Mouse (Mus musculus) testis, adult 2 months (tissue): Measurements from ENCODE around the gene Sfxn5. TPM values are rescaled to one million over a fixed set of nuclear protein-coding genes. Genes with fewer than 3 reads are reported as not detected.

Experiments used
- H3K27ac ChIP-seq: fragments of 200-500 bp; 2 replicates; pipeline ENCODE4 v1.5.1; 2012; ENCODE audit warnings: low read depth, low read length; ENCODE audit not compliant: control insufficient read depth, insufficient read depth
- H3K27me3 ChIP-seq: fragments of 200-500 bp; 2 replicates; pipeline ENCODE4 v1.6.1; 2012; ENCODE audit warnings: mild to moderate bottlenecking, low read length, moderate library complexity; ENCODE audit not compliant: control insufficient read depth, insufficient read depth
- H3K36me3 ChIP-seq: fragments of 200-500 bp; 2 replicates; pipeline ENCODE4 v1.6.1; 2012; ENCODE audit warnings: mild to moderate bottlenecking, low read length; ENCODE audit not compliant: control insufficient read depth, insufficient read depth
- H3K4me1 ChIP-seq: fragments of 200-500 bp; 2 replicates; pipeline ENCODE4 v1.6.1; 2012; ENCODE audit warnings: low read length; ENCODE audit not compliant: control insufficient read depth, insufficient read depth
- H3K4me3 ChIP-seq: fragments of 200-500 bp; 2 replicates; pipeline ENCODE4 v1.5.1; 2012; ENCODE audit warnings: low read depth, mild to moderate bottlenecking, low read length, moderate library complexity, mixed read lengths; ENCODE audit not compliant: control insufficient read depth
- CTCF ChIP-seq: fragments of 200-500 bp; IDR thresholded peaks from 2 replicates; pipeline ENCODE4 v1.5.1; 2012; ENCODE audit warnings: low read depth, mild to moderate bottlenecking, inconsistent platforms, low read length, moderate library complexity; ENCODE audit not compliant: control insufficient read depth, insufficient read depth, insufficient replicate concordance
- POLR2A ChIP-seq: fragments of 200-500 bp; IDR thresholded peaks from 2 replicates; pipeline ENCODE4 v1.6.1; 2012; ENCODE audit warnings: low read depth, mild to moderate bottlenecking, inconsistent platforms, low read length, moderate library complexity; ENCODE audit not compliant: control insufficient read depth
- polyA plus RNA-seq: library from polyadenylated mRNA; depleted of rRNA; stranded (reverse); fragments of >200 nt; gene quantifications from 2 replicates; pipeline ENCODE4 v1.2.3, GENCODE M21; 2012; rRNA removed

The Sfxn5 gene
- 0.80 and 1.1 TPM in 2 replicates for polyA plus RNA-seq

DNA sequence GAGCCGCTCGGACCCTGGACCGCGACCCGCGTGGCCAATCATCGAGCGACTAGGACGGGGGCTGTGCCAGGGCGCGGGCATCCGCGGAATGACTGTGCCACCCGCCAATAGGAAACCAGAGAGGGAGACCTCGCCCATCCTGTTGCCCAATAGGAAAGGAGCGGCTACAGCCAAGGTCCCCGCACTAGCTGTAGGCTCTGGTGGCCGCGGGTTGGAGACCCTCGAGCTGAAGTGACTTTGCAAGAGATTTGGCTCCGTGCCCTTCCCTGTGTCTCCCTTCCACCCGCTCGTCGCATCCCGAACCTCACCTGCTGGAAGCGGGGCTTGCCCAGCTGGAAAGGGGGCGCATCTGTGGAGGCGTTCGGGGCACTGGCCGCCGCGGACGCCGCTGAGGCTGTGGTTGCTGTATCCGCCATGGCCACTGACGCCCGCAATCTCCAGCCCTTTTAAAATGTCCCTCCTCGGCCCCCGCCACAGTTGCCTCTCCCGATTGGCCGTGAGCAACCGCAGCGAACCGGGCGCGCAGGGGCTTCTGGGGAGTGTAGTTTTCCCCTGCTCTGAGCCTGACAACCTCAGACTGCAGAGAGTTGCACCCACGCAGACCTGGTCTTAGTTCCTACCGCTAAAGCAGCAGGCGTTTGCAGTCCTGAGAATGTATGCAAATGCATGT is at the start of gene Sfxn5:
Sfxn5 (minus strand) TSS at position 423 of the 670 bp plus-strand sequence.
- Histone ChIP-seq H3K27me3 (no peaks in the 10 kb centered on the region), H3K36me3 (no peaks in the 10 kb centered on the region), H3K4me1 (peaks cover 17% of the 10 kb centered on the region), H3K4me3 (peak within 1 kb of the TSS; percentile 95), H3K27ac (peak within 1 kb of the TSS; percentile 91)
- no peak for TF ChIP-seq CTCF
- peak; percentile 53 for TF ChIP-seq POLR2A

DNA sequence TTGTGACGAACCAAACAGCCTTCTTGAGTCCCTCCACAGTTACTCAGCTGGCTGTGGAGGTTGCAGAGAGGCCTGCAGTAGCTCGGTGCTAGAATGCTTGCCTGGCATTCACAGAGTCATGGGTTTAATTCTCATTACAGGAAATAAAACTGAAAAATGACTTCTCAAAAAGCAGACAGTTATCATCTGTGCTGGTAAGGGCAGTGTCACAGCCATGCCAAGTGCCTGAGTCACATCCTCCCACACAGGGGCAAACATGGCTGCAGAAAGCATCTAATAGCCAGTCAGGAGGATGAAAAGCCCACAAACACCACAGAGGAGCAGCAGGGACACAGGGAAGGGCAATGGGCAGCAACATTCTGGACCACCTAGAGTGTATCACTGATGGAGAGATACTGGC is 49.6 kb upstream of the Sfxn5 start:
- TF ChIP-seq CTCF (no peak), POLR2A (no peak)
- H3K27me3 ChIP-seq: no peaks in the 10 kb centered on the region
- peaks cover 16% of the 10 kb centered on the region for H3K4me1 ChIP-seq

DNA sequence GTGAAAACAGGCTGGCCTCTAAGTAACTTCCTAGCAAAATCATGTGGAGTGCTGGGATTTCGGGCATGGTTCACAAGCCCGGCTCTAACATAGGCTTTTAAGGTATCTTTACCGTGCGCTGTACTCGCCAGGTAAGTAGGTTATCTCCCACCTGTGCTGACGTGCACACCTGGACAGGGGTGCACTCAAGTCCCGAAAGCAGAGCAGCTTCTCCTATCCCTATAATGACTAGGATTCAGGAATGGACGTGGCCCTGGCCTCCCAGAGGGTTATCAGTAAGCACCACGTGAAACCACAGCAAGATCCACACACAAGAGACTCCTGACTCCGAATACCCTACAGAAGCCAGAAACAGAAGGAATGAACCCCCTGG is 48.4 kb upstream of the Sfxn5 start:
- TF ChIP-seq CTCF (no peak), POLR2A (no peak)
- H3K27me3 ChIP-seq: no peaks in the 10 kb centered on the region

More for the DNA sequence above, 49.6 kb upstream of the Sfxn5 start:
- H3K36me3 ChIP-seq: no peaks in the 10 kb centered on the region
- H3K4me3 ChIP-seq: no peak overlapping the region
- H3K27ac ChIP-seq: no peak overlapping the region

DNA sequence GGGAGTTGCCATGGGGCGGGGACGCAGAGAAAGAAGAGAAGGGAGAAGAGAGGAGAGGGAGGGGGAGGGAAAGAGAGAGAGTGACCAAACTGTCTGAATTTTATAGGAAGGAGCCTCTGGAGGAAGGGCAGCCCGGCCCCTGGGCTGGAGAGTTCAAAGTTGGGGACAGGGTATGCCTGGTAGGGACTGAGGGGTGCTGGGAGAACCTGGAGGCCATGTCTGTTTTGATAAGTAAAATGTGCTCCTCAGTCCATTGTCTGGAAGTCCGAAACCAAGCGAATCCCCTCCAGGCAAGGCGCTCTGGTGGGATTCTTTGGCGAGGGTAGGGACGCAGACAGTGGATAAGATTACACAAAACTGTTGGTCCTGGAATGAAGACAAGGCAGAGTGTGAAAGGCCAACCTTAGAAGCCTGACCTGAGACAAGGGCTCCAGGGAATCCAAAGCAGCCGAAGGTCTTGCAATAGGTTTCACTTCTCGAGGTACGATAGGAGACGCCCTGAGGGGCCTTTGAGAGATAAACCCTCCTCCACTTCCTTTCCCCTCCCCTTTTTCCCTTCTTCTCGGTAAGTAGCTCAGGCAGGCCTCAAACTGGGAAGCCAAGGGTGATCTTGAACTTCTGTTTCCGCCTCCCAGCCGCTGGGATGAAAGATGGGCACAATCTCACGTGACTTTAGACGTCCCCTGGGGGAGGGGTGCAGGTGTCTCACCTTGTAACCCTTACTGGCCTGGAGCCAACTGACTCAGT is 47.9 kb upstream of the Sfxn5 start:
- Histone ChIP-seq H3K4me3 (no peak overlapping the region), H3K27me3 (no peaks in the 10 kb centered on the region), H3K27ac (no peak overlapping the region), H3K4me1 (peaks cover 12% of the 10 kb centered on the region), H3K36me3 (no peaks in the 10 kb centered on the region)
- no peak for TF ChIP-seq CTCF
- TF ChIP-seq POLR2A: no peak

More for the DNA sequence above, 48.4 kb upstream of the Sfxn5 start:
- peaks cover 13% of the 10 kb centered on the region for H3K4me1 ChIP-seq
- no peak overlapping the region for H3K27ac ChIP-seq
- H3K36me3 ChIP-seq: no peaks in the 10 kb centered on the region
- H3K4me3 ChIP-seq: no peak overlapping the region

DNA sequence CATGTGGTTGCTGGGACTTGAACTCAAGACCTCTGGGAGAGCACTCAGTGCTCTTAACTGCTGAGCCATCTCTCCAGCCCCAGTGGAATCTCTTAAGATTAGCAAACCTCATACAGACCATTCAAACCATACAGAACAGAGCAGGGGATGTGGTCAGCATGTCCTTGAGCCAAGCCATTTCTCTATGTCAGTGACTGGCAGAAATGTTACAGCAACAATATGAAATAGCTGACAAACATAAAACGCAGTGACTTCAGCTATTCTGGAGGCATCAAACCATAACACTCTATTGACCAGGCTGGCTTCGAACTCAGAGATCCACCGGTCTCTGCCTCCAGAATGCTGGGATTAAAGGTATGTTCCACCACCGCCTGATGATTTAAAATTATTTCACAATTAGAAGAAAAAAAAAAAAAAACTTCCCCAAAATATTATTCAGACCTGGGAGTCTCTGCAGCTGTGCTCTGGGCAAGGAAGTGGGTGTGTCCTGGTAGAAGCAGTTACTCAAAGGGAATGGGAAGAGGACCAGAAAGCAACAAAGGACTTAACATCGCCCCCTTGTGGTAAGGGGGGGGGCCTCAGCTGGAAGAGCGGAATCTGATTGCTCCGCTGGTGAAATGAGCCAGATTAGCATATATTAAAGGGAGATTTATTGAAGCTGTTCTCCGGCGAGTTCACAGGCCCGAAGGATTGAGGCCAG is 47.1 kb upstream of the Sfxn5 start:
- Histone ChIP-seq H3K4me1 (peaks cover 12% of the 10 kb centered on the region), H3K36me3 (no peaks in the 10 kb centered on the region), H3K4me3 (no peak overlapping the region), H3K27ac (no peak overlapping the region), H3K27me3 (no peaks in the 10 kb centered on the region)
- peak; percentile 70 for TF ChIP-seq CTCF
- no peak for TF ChIP-seq POLR2A

DNA sequence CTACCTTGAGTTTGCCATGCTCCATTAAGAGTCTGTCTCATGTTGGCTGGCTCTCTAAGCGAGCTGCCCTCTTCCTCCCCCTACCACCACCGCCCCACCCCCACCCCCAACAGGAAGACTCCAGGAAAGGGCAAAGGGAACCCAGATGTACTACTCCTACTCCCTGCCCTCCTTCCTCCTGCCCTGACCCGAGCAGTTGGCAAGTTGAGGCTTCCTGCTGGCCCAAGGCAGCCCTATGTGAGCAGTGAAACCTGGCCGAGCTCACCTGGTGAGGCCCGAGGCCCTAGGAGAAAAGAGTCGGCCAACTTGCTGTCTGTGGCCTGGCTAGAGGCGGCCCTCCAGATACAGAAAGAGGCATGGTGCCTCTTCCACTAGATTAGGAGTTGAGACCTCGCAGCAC is 45.4 kb upstream of the Sfxn5 start:
- Histone ChIP-seq H3K27ac (no peak overlapping the region), H3K36me3 (no peaks in the 10 kb centered on the region), H3K4me3 (no peak overlapping the region), H3K27me3 (no peaks in the 10 kb centered on the region), H3K4me1 (peaks cover 15% of the 10 kb centered on the region)
- no peak for TF ChIP-seq CTCF
- no peak for TF ChIP-seq POLR2A

DNA sequence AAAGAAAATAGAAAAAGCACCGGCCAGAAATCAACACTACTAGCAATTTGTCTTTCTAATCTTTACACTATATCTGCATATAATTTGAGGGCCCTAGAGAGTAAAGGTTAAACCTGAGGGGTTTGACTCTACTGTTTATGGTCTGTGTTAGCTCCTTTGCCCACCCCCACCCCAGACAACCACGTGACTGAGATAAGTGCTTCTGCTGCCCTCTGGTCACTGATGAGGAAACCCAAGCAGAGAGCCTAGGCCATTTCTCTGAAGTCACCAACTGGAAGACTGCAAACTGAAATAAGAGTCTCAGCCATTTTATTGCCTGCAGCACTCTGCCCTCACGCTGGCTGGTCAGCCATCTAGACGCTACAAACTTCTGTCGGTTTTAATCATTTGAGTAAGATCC is 44.7 kb upstream of the Sfxn5 start:
- Histone ChIP-seq H3K27me3 (no peaks in the 10 kb centered on the region), H3K27ac (no peak overlapping the region), H3K36me3 (no peaks in the 10 kb centered on the region), H3K4me1 (peaks cover 15% of the 10 kb centered on the region), H3K4me3 (no peak overlapping the region)
- no peak for TF ChIP-seq POLR2A
- no peak for TF ChIP-seq CTCF
